Mouse (Mus musculus) embryo, embryonic 11.5 days (tissue): ENCODE results near the gene Cnst.
A peak's percentile ranks its signal among the peaks of the same experiment; 100 is the strongest.

Experiments
- DNase-seq: peaks from one replicate; pipeline ENCODE4 v3.0.0-alpha.2; 2012; ENCODE audit warnings: low read depth, low spot score

The Cnst gene

DNA sequence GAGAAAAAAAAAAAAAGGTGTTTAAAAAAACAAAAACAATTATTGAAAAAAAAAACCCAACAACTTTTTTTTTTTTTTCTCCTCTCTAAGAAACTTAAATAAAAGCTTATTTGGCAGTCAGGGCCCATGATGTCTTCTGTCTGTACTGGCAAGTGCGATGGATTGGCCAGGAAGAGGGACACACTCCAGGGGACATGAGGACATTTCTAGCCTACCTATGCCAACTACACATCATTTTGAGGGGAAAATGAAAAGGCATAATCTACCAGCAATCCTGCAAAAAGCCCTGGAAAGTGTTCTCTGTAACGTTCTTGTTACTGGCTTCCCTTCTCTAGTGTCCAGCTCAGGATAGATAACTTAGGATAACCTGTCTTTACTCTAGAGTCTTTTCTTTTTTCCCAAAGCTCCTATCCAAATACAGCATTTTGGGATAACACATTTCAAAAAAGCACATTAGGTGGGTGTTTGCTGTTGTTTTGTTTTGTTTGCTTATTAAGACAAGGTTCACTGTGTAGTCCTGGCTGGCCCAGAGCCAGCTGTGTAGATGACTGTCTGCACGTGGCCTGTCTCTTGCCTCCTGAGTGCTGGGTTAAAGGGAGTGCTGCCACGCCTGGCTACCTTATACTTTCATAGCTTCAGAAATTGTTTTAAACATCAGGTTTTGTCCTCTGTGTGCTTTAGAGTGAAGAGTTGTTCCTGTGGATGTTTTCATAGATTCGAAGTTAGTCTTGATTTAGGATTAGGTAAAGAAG, 7.2 kb downstream of the Cnst start:
- DNase-seq = no peak

DNA sequence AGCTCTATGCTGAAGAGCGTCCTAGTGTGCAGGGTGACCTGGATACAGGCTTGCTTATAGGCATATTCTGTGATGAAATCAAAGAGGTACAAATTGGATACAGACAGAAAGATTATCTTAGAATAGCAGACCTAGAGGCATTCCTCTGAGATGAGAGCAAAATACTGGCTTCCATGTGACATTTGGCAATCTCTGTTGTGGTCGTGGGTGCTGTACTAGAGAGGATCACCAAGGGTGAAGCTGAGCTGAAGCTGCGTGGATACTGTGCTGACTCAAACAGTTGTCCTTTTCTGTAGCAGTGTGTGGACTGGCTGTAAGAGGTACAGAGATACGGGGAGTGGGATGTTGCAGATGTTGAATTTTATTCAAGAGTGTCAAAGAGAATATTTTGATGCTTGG, 7.8 kb downstream of the Cnst start:
- DNase-seq = no peak

DNA sequence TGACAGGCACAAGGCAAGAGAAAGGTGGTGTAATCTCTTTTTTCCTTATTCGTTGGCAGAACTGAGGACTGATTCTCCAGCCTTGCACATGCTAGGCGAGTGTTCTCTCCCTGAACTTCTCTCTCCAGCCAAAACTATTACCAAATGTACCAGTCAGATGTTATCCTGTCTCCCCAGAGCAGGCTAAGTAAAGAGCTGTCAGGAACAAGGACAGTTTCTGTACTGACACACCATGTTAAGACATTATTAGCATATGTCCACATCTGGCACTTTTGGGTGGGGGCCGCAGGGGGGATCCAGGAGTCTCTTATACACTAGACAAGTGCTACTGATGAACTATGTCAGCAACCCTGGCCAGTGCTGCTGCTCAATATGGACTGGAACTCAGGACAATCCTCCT, 10.8 kb downstream of the Cnst start:
- no peak for DNase-seq

DNA sequence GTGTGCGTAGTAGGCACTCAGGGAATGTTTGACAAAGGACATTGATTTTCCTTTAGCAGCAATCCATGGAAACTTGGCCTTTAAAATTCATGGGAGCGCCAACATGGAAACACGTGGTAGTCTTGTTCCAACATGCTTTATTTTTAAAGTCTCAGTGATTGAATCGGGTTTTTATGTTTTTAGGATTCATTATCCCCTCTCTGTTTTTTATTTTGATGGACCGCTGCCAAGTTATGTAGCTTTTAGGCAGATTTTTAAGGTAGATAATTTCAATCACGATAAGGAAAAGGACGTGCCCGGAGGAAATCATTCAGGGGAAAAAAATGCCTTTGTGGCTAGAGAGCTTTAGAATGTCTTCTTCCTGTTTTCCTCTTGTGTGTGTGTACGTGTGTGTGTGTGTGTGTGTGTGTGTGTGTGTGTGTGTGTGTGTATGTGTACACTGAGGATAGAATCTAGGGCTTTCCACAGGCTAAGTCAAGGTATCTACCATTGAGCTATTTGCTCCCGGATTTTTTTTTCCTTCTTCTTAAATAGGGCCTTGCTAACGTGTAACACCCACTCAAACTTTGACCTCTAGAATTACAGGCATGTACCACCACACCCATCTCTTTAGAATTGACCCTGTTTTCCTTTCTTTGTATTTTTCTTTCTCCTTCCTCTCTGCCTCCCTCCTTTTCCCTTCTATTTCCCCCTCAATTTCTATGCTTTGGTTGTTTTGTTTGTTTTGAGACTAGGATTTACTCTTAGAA, 13.4 kb downstream of the Cnst start:
- no peak for DNase-seq

DNA sequence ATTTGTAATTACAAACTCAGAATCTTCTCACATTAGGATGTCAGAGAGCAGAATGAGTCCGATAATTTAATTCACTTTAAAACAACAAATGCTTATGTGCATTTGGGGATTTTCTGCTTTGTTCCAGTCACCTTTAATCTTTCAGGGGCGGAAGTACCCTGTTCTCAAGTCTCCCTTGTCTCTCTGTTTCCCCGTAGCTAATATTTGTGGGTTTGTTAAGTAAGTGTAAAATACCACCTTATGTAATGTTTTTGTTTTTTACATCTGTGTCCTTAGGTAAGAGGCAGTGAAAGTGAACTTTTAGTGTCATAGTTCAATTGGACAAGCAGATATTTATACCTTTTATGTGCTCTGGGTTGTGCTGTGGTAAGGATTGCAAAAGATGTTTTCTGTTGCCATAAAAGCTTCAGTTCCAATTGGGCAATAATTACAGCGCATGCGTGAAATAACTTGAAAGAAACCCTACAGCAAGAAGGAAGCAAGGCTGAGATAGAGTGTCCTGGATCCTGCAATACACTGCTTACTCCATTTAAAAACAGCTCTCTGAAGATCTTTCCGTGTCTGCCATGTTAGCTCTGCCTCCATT, 14.8 kb downstream of the Cnst start:
- DNase-seq = no peak

DNA sequence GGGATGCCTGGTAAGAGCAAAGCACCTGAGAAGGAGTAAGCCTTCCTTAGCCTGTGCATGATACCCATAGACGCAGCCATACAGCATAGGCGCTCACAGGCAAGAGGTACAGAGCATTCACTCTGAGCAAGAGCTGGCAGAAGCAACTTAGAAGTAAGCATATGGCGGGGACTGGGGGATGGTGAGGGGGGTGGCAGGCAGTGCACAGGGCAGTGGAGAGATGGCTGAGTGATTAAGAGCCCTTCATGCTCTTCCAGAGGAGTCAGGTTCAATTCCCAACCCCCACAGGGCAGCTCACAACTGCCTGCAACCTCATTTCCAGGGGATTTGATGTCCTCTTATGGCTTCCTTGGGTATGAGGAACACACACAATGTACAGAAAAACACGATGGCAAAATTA, 17.0 kb downstream of the Cnst start:
- DNase-seq = no peak

DNA sequence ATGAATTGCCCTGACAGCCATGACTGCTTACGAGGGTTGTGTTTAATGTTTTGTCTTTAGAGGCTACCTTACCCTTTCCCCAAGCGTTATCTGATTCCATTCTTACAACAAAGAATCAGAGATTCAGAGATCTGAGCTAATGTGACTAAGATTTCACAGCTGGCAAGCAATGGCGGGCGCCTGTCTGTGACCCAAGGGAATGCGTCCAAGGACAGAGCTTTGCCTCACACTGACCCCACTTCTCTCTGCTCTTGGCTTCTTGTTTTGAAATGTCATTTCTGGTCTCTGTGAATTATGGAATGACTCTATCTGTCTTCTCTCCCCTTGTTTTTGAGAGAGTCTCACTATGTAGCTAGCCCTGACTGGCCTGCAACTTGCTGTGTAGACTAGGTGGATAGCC, 17.8 kb downstream of the Cnst start:
- no peak for DNase-seq

DNA sequence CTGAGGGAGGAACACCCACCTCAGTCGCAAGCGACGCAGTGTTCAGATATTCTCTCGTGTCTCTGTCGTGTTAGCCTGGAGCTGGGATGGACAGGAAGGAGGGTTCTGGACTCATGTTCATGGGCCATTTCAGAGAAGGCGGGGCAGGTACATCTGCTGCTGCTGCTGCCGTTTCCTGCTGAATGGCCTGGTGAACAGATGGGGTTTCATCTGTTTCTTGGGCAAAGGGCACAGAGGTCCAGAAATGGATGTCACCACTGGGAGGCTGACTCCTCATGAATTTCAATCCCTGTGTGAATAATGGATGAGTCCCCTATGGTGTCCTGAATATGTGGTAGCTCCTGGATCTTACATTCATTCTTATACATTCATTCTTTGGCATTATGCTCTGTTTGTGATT, 21.4 kb downstream of the Cnst start:
- DNase-seq = no peak

DNA sequence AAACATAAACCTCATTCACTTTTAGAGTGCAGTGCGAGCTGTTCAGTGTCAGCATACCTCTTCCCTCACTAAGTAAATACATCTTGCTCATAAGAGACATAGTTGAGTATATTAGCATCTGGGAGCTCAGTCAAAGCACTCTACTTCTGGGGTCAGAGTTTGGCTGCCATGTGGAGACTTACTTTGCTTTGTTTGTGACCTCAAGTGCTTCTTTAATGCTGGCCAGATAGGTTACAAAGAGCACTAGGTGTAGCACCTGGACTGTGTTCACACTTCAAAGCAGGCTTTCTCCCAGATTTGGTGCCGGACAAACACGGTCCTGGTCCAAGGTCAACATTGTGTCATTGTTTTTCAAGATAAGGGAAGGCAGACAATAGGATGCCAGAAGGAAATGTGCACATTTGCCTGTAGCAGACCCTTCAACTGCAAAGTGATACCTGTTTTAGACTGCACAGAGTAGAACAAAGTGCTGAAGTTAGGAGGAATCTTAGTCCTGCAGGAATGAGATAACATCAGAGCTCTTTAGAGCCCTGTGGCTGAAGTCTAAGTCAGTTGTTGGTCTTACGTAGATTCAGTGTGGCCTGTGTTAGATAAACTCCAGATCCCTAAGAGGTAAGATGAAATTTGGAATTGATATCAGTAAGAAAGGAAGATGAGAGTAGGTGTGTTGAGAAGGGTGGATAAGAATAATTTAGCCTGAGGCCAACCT, 22.7 kb downstream of the Cnst start:
- no peak for DNase-seq

DNA sequence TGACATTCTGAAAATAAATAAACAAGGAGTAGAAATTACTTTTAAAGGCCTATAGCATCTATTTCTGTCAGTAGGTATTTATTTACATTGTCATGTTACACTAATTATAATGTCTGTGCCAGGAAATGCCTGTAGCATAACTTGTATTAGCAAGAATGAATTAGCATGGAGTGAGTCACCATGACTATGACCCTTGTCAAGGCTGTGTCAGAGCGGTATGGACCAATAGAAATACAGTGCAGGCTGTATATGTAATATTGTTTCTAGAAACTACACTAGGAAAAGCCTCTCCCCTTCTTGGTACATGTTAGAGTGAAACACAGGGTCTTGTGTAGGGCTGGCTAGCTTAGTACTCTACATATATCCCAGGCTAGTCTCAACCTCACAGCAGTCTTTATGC, 24.3 kb downstream of the Cnst start:
- DNase-seq = no peak

DNA sequence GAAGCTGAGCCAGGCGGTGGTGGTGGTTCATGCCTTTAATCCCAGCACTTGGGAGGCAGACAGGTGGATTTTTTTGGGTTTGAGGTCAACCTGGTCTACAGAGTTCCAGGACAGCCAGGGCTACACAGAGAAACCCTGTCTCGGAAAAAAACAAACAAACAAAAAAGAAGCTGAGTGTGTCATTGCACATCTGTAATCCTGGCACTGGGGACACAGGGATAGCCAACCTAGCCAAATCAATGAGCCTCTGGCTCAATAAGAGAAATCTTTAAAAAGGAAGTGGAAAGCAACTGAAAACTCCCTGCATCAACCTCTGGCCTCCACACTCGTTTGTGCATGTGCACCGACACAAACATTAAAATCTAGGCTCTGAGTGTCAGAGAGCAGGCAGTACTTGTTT, 25.5 kb downstream of the Cnst start:
- no peak for DNase-seq

DNA sequence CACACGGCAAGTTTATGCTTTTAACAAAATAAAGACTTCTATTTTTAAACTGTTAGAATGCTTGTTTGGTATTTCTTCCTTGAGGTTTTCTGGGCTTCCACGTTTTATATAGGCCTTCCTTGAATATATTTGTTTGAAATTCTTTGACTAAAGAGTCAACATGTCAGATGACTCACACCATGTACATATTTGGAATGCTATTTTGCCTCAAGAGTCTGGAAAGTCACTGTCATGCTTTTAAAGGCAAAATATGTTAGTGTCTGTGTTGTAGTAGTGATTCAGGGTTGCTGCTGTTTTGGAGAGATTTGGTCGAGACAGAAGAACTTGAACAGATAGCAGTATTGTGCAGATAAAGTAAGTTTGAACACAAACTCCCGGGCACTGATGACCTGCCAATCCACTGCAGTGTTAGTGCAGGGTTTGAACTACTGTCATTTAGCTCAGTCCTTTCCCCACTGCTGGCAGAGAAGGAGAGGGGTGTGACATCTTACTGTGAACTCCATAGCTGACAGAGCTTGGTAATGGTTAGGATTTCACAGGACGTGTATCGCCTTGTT, 27.6 kb downstream of the Cnst start:
- no peak for DNase-seq

DNA sequence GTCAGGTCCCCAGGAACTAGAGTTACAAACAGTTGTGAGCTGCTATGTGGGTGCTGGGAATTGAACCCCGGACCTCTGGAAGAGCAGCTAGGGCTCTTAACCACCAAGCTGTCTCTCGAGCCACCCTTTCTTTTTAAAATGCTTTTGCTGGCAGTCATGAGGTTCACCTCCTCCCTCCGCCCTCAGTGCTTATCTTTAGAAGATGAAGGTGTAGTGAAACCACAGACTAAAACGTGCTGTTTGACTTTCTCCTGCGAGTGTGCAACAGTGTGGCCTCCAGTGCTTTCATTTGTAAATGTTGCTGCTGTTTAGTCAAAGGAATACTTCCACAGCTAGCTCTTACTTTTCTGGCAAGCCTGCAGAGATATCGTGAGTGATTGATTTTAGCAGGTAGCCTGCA, 32.5 kb downstream of the Cnst start:
- DNase-seq = no peak

DNA sequence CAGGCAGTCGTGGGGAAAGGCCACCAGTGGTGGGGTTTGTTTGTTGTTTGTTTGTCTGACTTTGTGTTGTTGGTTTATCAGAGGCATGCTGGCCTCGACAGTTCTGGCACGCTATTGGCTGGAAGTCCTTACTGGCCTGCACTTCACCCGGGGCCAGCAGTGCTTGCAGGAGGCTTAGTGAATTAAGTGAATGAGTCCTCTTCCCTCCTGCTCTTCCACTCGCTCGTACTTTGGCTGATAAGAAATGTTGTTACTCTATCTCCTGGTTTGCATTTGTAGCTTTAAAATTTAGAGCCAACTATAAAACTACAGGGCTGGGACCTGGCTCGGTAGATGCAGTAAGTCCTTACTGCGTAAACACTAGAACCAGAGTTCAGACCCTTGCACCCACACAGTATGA, 34.0 kb downstream of the Cnst start:
- no peak for DNase-seq

DNA sequence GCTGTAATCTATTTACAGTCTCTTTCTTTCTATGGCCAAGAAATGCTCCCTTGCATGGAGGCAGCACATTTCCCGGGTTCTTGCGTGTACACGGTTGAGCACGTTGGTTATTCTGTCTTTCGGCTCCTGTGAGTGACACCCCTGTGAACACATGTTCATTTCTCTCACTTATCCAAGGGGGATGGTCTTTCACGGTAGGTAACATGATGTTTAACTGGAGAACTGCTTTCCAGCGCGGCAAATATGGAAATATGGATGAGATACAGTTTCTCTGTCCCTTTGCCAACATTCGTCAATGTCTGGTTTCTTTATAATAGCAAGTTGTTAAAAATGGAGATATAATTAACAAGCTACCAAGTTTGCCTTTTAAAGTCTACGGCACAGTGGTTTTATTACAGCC, 35.3 kb downstream of the Cnst start:
- no peak for DNase-seq

DNA sequence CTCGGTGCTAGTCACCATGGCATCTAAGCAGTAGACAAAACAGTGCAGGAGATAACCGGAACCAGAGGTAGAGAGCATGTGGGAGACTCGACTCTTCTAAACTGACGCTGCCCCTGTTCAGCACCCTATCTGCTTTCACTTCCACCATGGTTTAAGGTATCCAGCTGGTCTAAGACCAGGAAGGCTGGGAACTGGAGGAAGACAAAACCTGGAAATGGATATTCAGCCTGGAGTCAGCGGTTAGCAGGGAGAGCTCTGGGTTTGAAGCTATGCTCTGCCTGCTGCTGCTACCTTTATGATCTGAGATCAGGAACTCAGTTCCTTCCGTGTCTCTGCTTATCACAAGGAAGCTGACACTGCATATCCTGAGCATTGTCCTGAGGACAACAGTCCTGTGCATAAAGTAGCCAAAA, 35.9 kb downstream of the Cnst start:
- DNase-seq = peak; percentile 9

DNA sequence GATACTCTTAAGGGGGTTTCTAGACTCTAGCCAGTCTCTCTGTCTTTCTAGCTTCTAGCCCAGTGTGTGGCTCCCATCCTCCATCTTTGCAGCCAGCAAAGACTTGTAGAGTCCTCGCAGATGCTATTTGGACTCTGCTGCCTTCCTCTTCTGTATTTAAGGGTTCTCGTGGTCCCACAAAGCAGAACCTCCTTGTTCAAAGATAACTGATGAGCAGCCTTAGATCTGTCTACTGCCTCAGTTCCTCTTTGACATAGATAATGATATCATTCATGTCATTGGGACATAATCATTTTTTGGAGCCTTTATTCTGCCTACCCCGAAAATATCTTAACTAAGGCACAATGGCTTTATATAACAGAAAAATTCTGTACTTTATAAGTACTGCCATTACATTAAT, 36.9 kb downstream of the Cnst start:
- DNase-seq = no peak

DNA sequence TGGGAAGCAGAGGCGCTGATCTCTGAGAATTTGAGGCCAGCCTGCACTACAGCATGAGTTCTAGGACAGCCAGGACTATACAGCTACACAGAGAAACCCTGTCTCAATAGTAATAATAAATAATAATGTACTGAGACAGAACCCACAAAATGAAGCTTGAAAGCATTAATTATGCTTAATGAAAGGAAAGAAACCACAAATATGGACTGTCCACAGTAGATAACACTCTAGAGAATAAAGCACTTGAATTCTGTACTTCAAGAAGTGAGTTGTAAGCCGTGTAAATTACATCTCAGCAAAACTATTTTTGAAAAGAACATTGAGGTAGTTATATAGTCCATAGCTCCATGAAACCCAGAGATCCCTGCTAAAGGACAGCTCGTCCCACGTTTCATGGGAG, 38.0 kb downstream of the Cnst start:
- no peak for DNase-seq

DNA sequence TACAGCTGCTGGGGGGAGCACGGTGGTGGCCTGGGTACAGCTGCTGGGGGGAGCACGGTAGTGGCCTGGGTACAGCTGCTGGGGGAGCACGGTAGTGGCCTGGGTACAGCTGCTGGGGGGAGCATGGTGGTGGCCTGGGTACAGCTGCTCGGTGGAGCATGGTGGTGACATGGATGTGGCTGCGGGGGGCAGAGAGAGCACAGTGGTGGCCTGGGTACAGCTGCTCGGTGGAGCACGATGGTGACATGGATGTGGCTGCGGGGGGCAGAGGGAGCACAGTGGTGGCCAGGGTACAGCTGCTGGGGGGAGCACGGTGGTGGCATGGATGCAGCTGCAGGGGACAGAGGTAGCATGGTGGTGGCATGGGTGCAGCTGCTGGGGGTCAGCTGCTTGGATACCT, 39.5 kb downstream of the Cnst start:
- DNase-seq = no peak

DNA sequence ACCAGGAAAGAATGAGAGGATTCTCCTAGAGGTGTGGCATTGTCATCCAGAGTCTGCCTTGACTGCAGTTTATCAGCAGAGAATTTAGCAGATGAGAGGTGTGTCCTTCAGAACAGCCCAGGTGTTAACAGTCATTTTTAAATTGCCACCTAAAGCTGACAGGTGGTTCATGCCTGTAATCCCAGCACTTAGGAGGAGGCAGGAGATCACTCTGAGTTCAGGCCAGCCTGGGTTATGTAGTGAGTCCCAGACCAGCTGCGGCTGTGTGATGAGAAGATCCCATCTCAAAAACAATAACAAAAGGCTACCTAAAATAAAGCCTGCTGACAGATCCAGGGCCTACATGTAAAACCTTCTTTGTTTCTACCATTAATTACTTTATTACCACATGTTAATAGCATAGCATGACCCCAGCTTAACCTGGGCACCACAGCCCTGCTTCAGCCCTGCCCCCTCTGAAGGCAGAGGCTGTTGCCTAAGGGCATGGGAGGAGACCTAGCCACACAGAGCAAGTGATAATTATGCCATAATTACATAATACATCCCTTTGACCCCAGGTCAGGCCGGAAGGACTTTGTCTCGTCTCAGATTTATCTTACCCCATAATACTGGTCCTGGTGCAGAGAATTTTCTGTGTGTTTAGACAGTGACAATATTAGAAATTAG, 40.4 kb downstream of the Cnst start:
- DNase-seq = no peak

DNA sequence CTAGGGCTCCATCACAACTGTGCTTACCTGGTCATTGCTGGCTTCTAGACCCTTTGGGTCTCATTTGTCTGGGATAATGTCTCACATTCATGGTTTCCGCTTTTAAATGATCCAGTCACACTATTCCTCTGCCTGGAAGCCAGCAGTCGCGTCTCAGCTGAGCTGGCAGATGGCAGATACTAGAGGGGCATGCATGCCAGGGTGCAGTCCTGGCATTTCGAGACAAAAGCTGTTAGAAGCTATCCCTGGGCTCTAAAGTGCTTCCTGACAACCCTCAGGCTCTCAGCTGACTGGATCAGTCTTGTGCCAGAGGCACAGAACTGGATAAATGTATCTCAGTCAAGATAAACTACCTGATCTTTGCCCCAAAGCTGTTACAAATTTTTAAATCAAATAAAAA, 42.1 kb downstream of the Cnst start:
- DNase-seq = no peak

DNA sequence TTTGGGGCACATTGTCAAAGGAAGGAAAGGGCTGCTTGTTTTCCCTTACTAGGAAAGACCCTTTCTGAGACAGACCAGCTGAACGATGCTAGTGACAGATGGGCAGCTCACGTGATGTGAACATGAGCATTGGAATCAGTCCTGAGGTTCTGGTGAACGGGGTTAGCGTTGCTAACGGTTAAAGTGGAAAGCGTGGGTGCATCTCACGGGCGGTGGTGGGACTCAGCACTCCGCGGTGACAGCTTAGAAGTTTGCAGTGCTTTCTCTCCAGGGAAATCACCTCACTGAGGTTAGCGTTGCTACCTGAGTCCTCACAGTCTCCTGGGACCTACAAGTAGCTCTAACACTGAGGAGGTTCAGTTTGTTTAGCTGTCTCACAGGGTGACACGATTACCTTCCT, 45.5 kb downstream of the Cnst start:
- DNase-seq = no peak
